Mouse (Mus musculus) limb, embryonic 14.5 days (tissue): Measurements from ENCODE around the gene Cyth1. TPM values are rescaled to one million over a fixed set of nuclear protein-coding genes. Genes with fewer than 3 reads are reported as not detected.

Experiments used
- ATAC-seq: fragments of 200-750 bp; cut with Nextera tagmentation; 2 replicates; pipeline ENCODE4 v1.8.0; 2017; ENCODE audit warnings: low read depth, moderate number of reproducible peaks, moderate TSS enrichment; ENCODE audit not compliant: low FRiP score
- DNase-seq: peaks from one replicate; pipeline ENCODE4 v3.0.0-alpha.2; 2015; ENCODE audit warnings: low spot score
- H3K27ac ChIP-seq: fragments of 300-500 bp; sonication (generic); replicated peaks from 2 replicates; pipeline ENCODE4 v1.5.1; 2014; ENCODE audit warnings: low read depth, mild to moderate bottlenecking, low read length, moderate library complexity, mixed read lengths
- H3K27me3 ChIP-seq: fragments of 300-500 bp; sonication (generic); 2 replicates; pipeline ENCODE4 v1.6.1; 2014; ENCODE audit warnings: low read length, mixed read lengths; ENCODE audit not compliant: control insufficient read depth, insufficient read depth
- H3K36me3 ChIP-seq: fragments of 300-500 bp; sonication (generic); 2 replicates; pipeline ENCODE4 v1.6.1; 2014; ENCODE audit warnings: mild to moderate bottlenecking, low read length, moderate library complexity, mixed read lengths; ENCODE audit not compliant: control insufficient read depth, insufficient read depth
- H3K4me1 ChIP-seq: fragments of 300-500 bp; sonication (generic); 2 replicates; pipeline ENCODE4 v1.6.1; 2014; ENCODE audit warnings: antibody characterized with exemption, low read length, mixed read lengths; ENCODE audit not compliant: control insufficient read depth, insufficient read depth
- H3K4me2 ChIP-seq: fragments of 300-500 bp; sonication (generic); replicated peaks from 2 replicates; pipeline ENCODE4 v1.6.1; 2014; ENCODE audit warnings: low read depth, mild to moderate bottlenecking, low read length, moderate library complexity; ENCODE audit not compliant: severe bottlenecking
- H3K4me3 ChIP-seq: fragments of 300-500 bp; sonication (generic); replicated peaks from 2 replicates; pipeline ENCODE4 v1.5.1; 2014; ENCODE audit warnings: low read length
- H3K9ac ChIP-seq: fragments of 300-500 bp; sonication (generic); 2 replicates; pipeline ENCODE4 v1.6.1; 2014; ENCODE audit warnings: mild to moderate bottlenecking, low read depth, low read length, moderate library complexity; ENCODE audit not compliant: severe bottlenecking
- H3K9me3 ChIP-seq: fragments of 300-500 bp; sonication (generic); 2 replicates; pipeline ENCODE4 v1.6.1; 2016; ENCODE audit warnings: low read length; ENCODE audit not compliant: control insufficient read depth
- POLR2A ChIP-seq: fragments of 200-500 bp; IDR thresholded peaks from 2 replicates; pipeline ENCODE4 v1.8.0; 2012; ENCODE audit warnings: inconsistent platforms, mild to moderate bottlenecking, moderate library complexity, borderline replicate concordance; ENCODE audit not compliant: insufficient read depth, insufficient read length; ENCODE audit errors: extremely low read depth
- WGBS: fragments of 180-500 bp; shearing (Covaris S2); extraction: QIAGEN DNeasy Blood & Tissue Kit; methylation state at CpG from one replicate; pipeline ENCODE4 v1.1.7; 2014; 5-methylcytosine and 5-hydroxymethylcytosine counted together
- polyA plus RNA-seq, 2 experiments: library from polyadenylated mRNA; depleted of rRNA in 1 of 2; stranded (reverse) in 1 of 2; unstranded in 1 of 2; fragments of >200 nt; fragmentation: Nextera tagmentation in 1 of 2; extraction: Ambion mirVana in 1 of 2; gene quantifications; 2 replicates each; pipeline versions ENCODE4 v1.2.1 to v1.2.3; 2012 to 2014

Cyth1 gene
- polyA plus RNA-seq, 2 experiments, result 13.5 to 22.3 TPM

GRCm38 (mm10) chr11:118088896-118089295 lies 159.5 kb downstream of the Cyth1 start:
- Histone ChIP-seq H3K27ac (no peak overlapping the region), H3K4me2 (no peak overlapping the region), H3K4me3 (no peak overlapping the region), H3K36me3 (no peaks in the 10 kb centered on the region), H3K9me3 (no peaks in the 10 kb centered on the region), H3K4me1 (no peaks in the 10 kb centered on the region), H3K9ac (no peak overlapping the region), H3K27me3 (no peaks in the 10 kb centered on the region)
- 83% methylated on average over 19 of the region's 19 CpGs for WGBS
- DNase-seq, result no peak
- TF ChIP-seq POLR2A, result no peak
- no peak for ATAC-seq

GRCm38 (mm10) chr11:118085961-118086360 lies 162.4 kb downstream of the Cyth1 start:
- Histone ChIP-seq H3K9me3 (no peaks in the 10 kb centered on the region), H3K4me1 (peaks cover 5% of the 10 kb centered on the region; the same call in 1 of the 2 replicates), H3K4me2 (no peak overlapping the region), H3K27me3 (no peaks in the 10 kb centered on the region), H3K9ac (no peak overlapping the region), H3K4me3 (no peak overlapping the region), H3K36me3 (no peaks in the 10 kb centered on the region), H3K27ac (no peak overlapping the region)
- ATAC-seq (no peak), DNase-seq (no peak)
- TF ChIP-seq POLR2A, result no peak
- 72% methylated on average over 8 of the region's 8 CpGs for WGBS

GRCm38 (mm10) chr11:118085176-118085575 lies 163.2 kb downstream of the Cyth1 start:
- Histone ChIP-seq H3K9me3 (no peaks in the 10 kb centered on the region), H3K4me1 (peaks cover 5% of the 10 kb centered on the region; the same call in 1 of the 2 replicates), H3K4me3 (no peak overlapping the region), H3K36me3 (no peaks in the 10 kb centered on the region), H3K27me3 (no peaks in the 10 kb centered on the region), H3K4me2 (no peak overlapping the region), H3K9ac (no peak overlapping the region), H3K27ac (no peak overlapping the region)
- TF ChIP-seq POLR2A, result no peak
- DNase-seq (peak; percentile 27), ATAC-seq (no peak)
- WGBS, result 71% methylated on average over 4 of the region's 4 CpGs

GRCm38 (mm10) chr11:118084266-118084665 lies 164.1 kb downstream of the Cyth1 start:
- no peak overlapping the region for H3K4me2 ChIP-seq
- H3K9me3 ChIP-seq, result no peaks in the 10 kb centered on the region
- ATAC-seq, result no peak
- no peaks in the 10 kb centered on the region for H3K36me3 ChIP-seq
- H3K4me3 ChIP-seq, result no peak overlapping the region
- no peak overlapping the region for H3K27ac ChIP-seq
- DNase-seq, result no peak
- H3K9ac ChIP-seq, result no peak overlapping the region
- no peak for TF ChIP-seq POLR2A
- no peaks in the 10 kb centered on the region for H3K27me3 ChIP-seq
- peaks cover 5% of the 10 kb centered on the region; the same call in 1 of the 2 replicates for H3K4me1 ChIP-seq
- 87% methylated on average over 3 of the region's 3 CpGs for WGBS

- Histone ChIP-seq H3K4me2 (no peak overlapping the region), H3K36me3 (no peaks in the 10 kb centered on the region), H3K9me3 (no peaks in the 10 kb centered on the region), H3K27me3 (no peaks in the 10 kb centered on the region), H3K9ac (no peak overlapping the region), H3K4me1 (peaks cover 5% of the 10 kb centered on the region; the same call in 1 of the 2 replicates), H3K27ac (no peak overlapping the region), H3K4me3 (no peak overlapping the region)
- TF ChIP-seq POLR2A, result no peak
- ATAC-seq (no peak), DNase-seq (peak; percentile 86)
- 2% methylated on average over 6 of the region's 6 CpGs for WGBS
Observed at GRCm38 (mm10) chr11:118083811-118084210, 164.6 kb downstream of the Cyth1 start.

- Histone ChIP-seq H3K36me3 (no peaks in the 10 kb centered on the region), H3K9me3 (no peaks in the 10 kb centered on the region), H3K4me3 (no peak overlapping the region), H3K27ac (no peak overlapping the region), H3K9ac (no peak overlapping the region), H3K4me1 (peaks cover 5% of the 10 kb centered on the region; the same call in 1 of the 2 replicates), H3K27me3 (no peaks in the 10 kb centered on the region), H3K4me2 (no peak overlapping the region)
- peak; percentile 18; the same call in 1 of the 2 replicates for ATAC-seq
- 80% methylated on average over 13 of the region's 14 CpGs for WGBS
- no peak for DNase-seq
- no peak for TF ChIP-seq POLR2A
Observed at GRCm38 (mm10) chr11:118082294-118082693, 166.1 kb downstream of the Cyth1 start.

Other genes starting within 250 kb of the Cyth1 start
- 0.10 TPM in 2 replicates for gene Dnah17, start 118.0 kb downstream of the Cyth1 start, polyA plus RNA-seq (2012; rRNA removed)
- gene Dnah17, start 118.0 kb downstream of the Cyth1 start, polyA plus RNA-seq (2014; fragmentation: Nextera tagmentation; extraction: Ambion mirVana), result 0.11 and 0.17 TPM in 2 replicates
- 24.3 and 29.7 TPM in 2 replicates for gene Usp36, start 41.7 kb upstream of the Cyth1 start, polyA plus RNA-seq (2012; rRNA removed)
- gene Usp36, start 41.7 kb upstream of the Cyth1 start, polyA plus RNA-seq (2014; fragmentation: Nextera tagmentation; extraction: Ambion mirVana), result 17.7 and 19.5 TPM in 2 replicates
- 0.69 and 0.85 TPM in 2 replicates for gene Cep295nl, start 93.9 kb upstream of the Cyth1 start, polyA plus RNA-seq (2012; rRNA removed)
- 1.3 and 1.6 TPM in 2 replicates for gene Cep295nl, start 93.9 kb upstream of the Cyth1 start, polyA plus RNA-seq (2014; fragmentation: Nextera tagmentation; extraction: Ambion mirVana)
- gene Timp2, start 107.1 kb upstream of the Cyth1 start, polyA plus RNA-seq (2012; rRNA removed), result 175 and 202 TPM in 2 replicates
- 202 and 223 TPM in 2 replicates for gene Timp2, start 107.1 kb upstream of the Cyth1 start, polyA plus RNA-seq (2014; fragmentation: Nextera tagmentation; extraction: Ambion mirVana)
- 13.7 and 19.7 TPM in 2 replicates for gene Lgals3bp, start 153.5 kb upstream of the Cyth1 start, polyA plus RNA-seq (2012; rRNA removed)
- gene Lgals3bp, start 153.5 kb upstream of the Cyth1 start, polyA plus RNA-seq (2014; fragmentation: Nextera tagmentation; extraction: Ambion mirVana), result 8.2 and 8.7 TPM in 2 replicates
- 47.7 and 61.8 TPM in 2 replicates for gene Cant1, start 170.5 kb upstream of the Cyth1 start, polyA plus RNA-seq (2012; rRNA removed)
- gene Cant1, start 170.5 kb upstream of the Cyth1 start, polyA plus RNA-seq (2014; fragmentation: Nextera tagmentation; extraction: Ambion mirVana), result 29.3 and 35.3 TPM in 2 replicates
- gene C1qtnf1, start 179.6 kb upstream of the Cyth1 start, polyA plus RNA-seq (2012; rRNA removed), result 12.5 and 16.0 TPM in 2 replicates
- gene C1qtnf1, start 179.6 kb upstream of the Cyth1 start, polyA plus RNA-seq (2014; fragmentation: Nextera tagmentation; extraction: Ambion mirVana), result 10.3 and 12.4 TPM in 2 replicates
- gene Engase, start 228.2 kb upstream of the Cyth1 start, polyA plus RNA-seq (2012; rRNA removed), result 7.9 and 9.6 TPM in 2 replicates
- 4.5 and 7.9 TPM in 2 replicates for gene Engase, start 228.2 kb upstream of the Cyth1 start, polyA plus RNA-seq (2014; fragmentation: Nextera tagmentation; extraction: Ambion mirVana)